Mouse (Mus musculus): ENCODE measurements around the gene Syt16.

- TF ChIP-seq CTCF (IDR thresholded peaks at IDR 0.05; ENCODE audit: low read depth) (no peak), EP300 (IDR thresholded peaks at IDR 0.05; ENCODE audit: low read depth) (no peak)
Observed at GRCm38 (mm10) chr12:73958830-73959229, 38.6 kb upstream of the Syt16 start.

All from liver, postnatal 0 days (tissue).